ENCODE assay signal across 22 mouse cellular contexts in the genomic region with DNA sequence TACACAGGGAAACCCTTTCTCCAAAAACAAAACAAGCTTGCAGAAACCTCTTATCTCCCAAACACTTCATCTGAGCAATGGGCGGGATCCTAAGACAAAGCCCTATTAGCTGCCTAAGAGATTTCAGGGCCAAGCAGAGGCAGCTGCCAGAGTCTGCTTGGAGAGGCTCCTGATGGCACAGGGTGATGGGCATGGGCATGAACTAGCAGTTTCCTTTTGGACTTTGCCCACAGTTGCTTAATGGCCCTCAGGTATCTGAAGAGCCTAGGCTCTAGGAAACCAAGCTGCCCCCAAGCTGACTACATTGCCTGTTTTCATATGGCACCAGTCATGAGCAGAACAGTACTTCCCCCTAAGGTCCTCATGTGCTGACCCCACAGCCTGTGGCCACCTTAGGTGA. TPM values are rescaled to one million over a fixed set of nuclear protein-coding genes. Genes with fewer than 3 reads are reported as not detected.
DNase-seq lines count a peak whose midpoint lies in the region; ATAC-seq lines count a peak whose summit lies in the region.
"Had no signal": no experiment of that assay in that cellular context is flagged by ENCODE, and none has a peak within 500 bp of the region (broad histone marks: within the 10 kb centered on the region; RNA-seq: fewer than 3 reads in every experiment).

No protein-coding gene starts in this region.

- H3K36me3 ChIP-seq in kidney, embryonic 15.5 days: 0 out of 2 replicates have a peak, but pooled peaks cover 4% of the 10 kb centered on the region
- no peaks in the 10 kb centered on the region for H3K36me3 ChIP-seq in intestine, embryonic 15.5 days
- no peaks in the 10 kb centered on the region for H3K36me3 ChIP-seq in stomach, embryonic 16.5 days (ENCODE audit: control insufficient read depth, insufficient read depth, low read length)
- H3K36me3 ChIP-seq: G1E; heart, embryonic 13.5 days had no signal

- H3K9ac ChIP-seq in kidney, embryonic 15.5 days: no peak overlapping the region
- H3K9ac ChIP-seq in intestine, embryonic 15.5 days: no peak overlapping the region
- H3K9ac ChIP-seq in stomach, embryonic 16.5 days (ENCODE audit: low read length): no peak overlapping the region
- H3K9ac ChIP-seq: embryonic facial prominence, embryonic 12.5 days; forebrain, embryonic 13.5 days; heart, embryonic 13.5 days; hindbrain, embryonic 12.5 days had no signal

- DNase-seq in kidney, adult 11 months: peak; percentile 61
- DNase-seq in kidney, postnatal 4 days: no peak
- peak; percentile 80 for DNase-seq in kidney, adult 9 months
- DNase-seq in right cerebral cortex, postnatal 36 days (ENCODE audit: low spot score in 2 of 2): no peak
- DNase-seq in lung, postnatal 36 days: no peak
- DNase-seq: adrenal gland, postnatal 10 days; B cell, adult 2 months; cerebellum, adult 11 months; cerebellum, adult 9-10 months; cerebellum, postnatal 25 days; gastrocnemius, postnatal 36 days; heart, adult 11 months; heart, postnatal 4 days had no signal

- H3K27ac ChIP-seq in kidney, embryonic 15.5 days: no peak overlapping the region
- peak overlapping the region; percentile 74; the same call in 1 of the 2 replicates for H3K27ac ChIP-seq in intestine, embryonic 15.5 days
- peak overlapping the region; percentile 14; the same call in 1 of the 2 replicates for H3K27ac ChIP-seq in stomach, embryonic 16.5 days (ENCODE audit: low read length)
- H3K27ac ChIP-seq: embryonic facial prominence, embryonic 12.5 days; forebrain, embryonic 13.5 days; heart, embryonic 13.5 days; hindbrain, embryonic 12.5 days had no signal

- no peaks in the 10 kb centered on the region for H3K9me3 ChIP-seq in kidney, embryonic 15.5 days (replicated peaks)
- H3K9me3 ChIP-seq in intestine, embryonic 15.5 days: no peaks in the 10 kb centered on the region
- H3K9me3 ChIP-seq in stomach, embryonic 16.5 days (replicated peaks; ENCODE audit: control insufficient read depth, low read length): no peaks in the 10 kb centered on the region
- H3K9me3 ChIP-seq: embryonic facial prominence, embryonic 12.5 days; forebrain, embryonic 13.5 days; heart, embryonic 13.5 days; hindbrain, embryonic 12.5 days had no signal

- ATAC-seq in kidney, embryonic 15.5 days (replicated peaks; ENCODE audit: low FRiP score): no peak
- peak; percentile 7; the same call in 1 of the 2 replicates for ATAC-seq in intestine, embryonic 15.5 days
- no peak for ATAC-seq in stomach, embryonic 16.5 days (ENCODE audit: insufficient read depth, low FRiP score)
- ATAC-seq: CD4-positive, CD25-positive, alpha-beta regulatory T cell, adult 4 months; forebrain, embryonic 13.5 days had no signal

- WGBS in kidney, embryonic 15.5 days: 89% methylated on average over 1 of the region's 1 CpGs
- 88% methylated on average over 1 of the region's 1 CpGs for WGBS in intestine, embryonic 15.5 days
- WGBS in stomach, embryonic 16.5 days: 68% methylated on average over 1 of the region's 1 CpGs

- H3K4me2 ChIP-seq in kidney, embryonic 15.5 days: no peak overlapping the region
- H3K4me2 ChIP-seq in intestine, embryonic 15.5 days (replicated peaks): peak overlapping the region; percentile 34
- H3K4me2 ChIP-seq in stomach, embryonic 16.5 days (ENCODE audit: low read depth, low read length): no peak overlapping the region
- H3K4me2 ChIP-seq: embryonic facial prominence, embryonic 12.5 days; forebrain, embryonic 13.5 days; heart, embryonic 13.5 days; hindbrain, embryonic 12.5 days had no signal

- H3K4me3 ChIP-seq in kidney, embryonic 15.5 days (replicated peaks): no peak overlapping the region
- no peak overlapping the region for H3K4me3 ChIP-seq in intestine, embryonic 15.5 days (replicated peaks)
- H3K4me3 ChIP-seq in stomach, embryonic 16.5 days (replicated peaks; ENCODE audit: low read length): no peak overlapping the region
- H3K4me3 ChIP-seq: embryonic facial prominence, embryonic 12.5 days; forebrain, embryonic 13.5 days; heart, embryonic 13.5 days; hindbrain, embryonic 12.5 days had no signal

- H3K27me3 ChIP-seq in kidney, embryonic 15.5 days: no peaks in the 10 kb centered on the region
- no peaks in the 10 kb centered on the region for H3K27me3 ChIP-seq in intestine, embryonic 15.5 days (replicated peaks)
- no peaks in the 10 kb centered on the region for H3K27me3 ChIP-seq in stomach, embryonic 16.5 days (ENCODE audit: control insufficient read depth, insufficient read depth, low read length)
- H3K27me3 ChIP-seq: embryonic facial prominence, embryonic 12.5 days; forebrain, embryonic 13.5 days; heart, embryonic 13.5 days; hindbrain, embryonic 12.5 days had no signal

- peaks cover 11% of the 10 kb centered on the region for H3K4me1 ChIP-seq in kidney, embryonic 15.5 days
- H3K4me1 ChIP-seq in intestine, embryonic 15.5 days (replicated peaks): peaks cover 36% of the 10 kb centered on the region
- peaks cover 22% of the 10 kb centered on the region for H3K4me1 ChIP-seq in stomach, embryonic 16.5 days (ENCODE audit: control insufficient read depth, insufficient read depth, low read length)
- H3K4me1 ChIP-seq: embryonic facial prominence, embryonic 12.5 days; forebrain, embryonic 13.5 days; hindbrain, embryonic 12.5 days had no signal

RNA-seq across cellular contexts. Expression of a gene that starts 7.9 kb away (rescaled TPM):
- 7.0 and 8.8 TPM in 2 replicates for polyA plus RNA-seq in kidney, embryonic 15.5 days (2015; fragmentation: Nextera tagmentation; extraction: Ambion mirVana)
- 88.3 and 109 TPM in 2 replicates for polyA plus RNA-seq in intestine, embryonic 15.5 days (2015; fragmentation: Nextera tagmentation; extraction: Ambion mirVana)
- 42.9 and 56.5 TPM in 2 replicates for polyA plus RNA-seq in stomach, embryonic 16.5 days (2015; fragmentation: Nextera tagmentation; extraction: Ambion mirVana)
- polyA plus RNA-seq: G1E had no signal

Comparison
In these comparisons a context has a peak if more than half of its experiments do, and no peak if none do; other contexts are left out.
1. DNase-seq: peak in kidney, adult 11 months (single experiment) and kidney, adult 9 months (single experiment); none in kidney, postnatal 4 days (0 of 2), right cerebral cortex, postnatal 36 days (0 of 2) and lung, postnatal 36 days (single experiment).